Mouse (Mus musculus): ENCODE measurements around the gene Thtpa. TPM values are rescaled to one million over a fixed set of nuclear protein-coding genes. Genes with fewer than 3 reads are reported as not detected.
A peak's percentile ranks its signal among the peaks of the same experiment; 100 is the strongest.

Gene Thtpa
- polyA plus RNA-seq, 1 experiment from 2014 or later, result 22.7 TPM

DNA sequence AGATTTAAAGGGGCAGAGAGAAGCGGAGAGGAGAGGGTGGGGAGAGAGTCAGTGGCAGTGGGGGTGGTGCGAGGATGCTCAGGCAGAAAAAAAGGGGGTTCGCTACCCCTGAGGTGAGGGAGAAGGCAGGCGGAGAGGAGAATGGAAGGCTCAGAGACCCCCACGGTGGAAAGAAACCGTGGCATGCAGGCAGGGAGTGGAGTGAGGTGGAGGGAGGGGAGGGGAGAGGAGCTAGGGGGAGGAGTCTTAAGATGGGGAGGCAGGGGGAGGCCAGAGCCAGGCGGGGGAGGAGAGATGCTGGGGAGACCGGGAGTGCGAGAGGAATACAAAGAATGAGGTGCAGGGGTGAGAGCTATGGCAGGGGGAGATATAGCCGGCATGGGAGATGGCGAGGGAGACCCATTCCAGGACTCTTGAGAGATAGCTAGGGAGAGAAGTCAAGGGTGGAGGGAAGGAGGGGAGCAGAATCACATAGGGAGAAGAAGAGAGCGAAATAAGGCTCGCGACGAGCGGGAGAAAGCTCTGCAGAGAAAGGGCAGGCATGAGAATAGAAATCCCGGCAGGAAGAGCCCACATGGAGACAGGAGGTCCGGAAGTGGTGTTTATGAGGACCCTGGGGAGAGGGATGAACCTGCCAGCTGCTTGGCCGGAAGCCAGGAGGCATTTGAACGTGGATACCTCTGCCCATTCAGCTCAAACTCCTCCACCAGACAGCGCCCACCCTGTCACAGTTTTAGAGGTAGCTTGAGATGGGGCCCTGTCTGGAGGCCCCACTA, 22.0 kb downstream of the Thtpa start, which contains the start of gene Jph4:
Gene Jph4, minus strand, starts transcription at position 511 of the 776 bp plus-strand sequence.
- peak within 1 kb of the TSS; percentile 69 for H3K9ac ChIP-seq (ENCODE audit: low read length)
- 5% methylated on average over 21 of the region's 21 CpGs for WGBS
- H3K9me3 ChIP-seq (ENCODE audit: control insufficient read depth, low read length), result no peaks in the 10 kb centered on the region
- no peaks in the 10 kb centered on the region for H3K36me3 ChIP-seq (ENCODE audit: control insufficient read depth, insufficient read depth, low read length)
- H3K4me1 ChIP-seq (ENCODE audit: control insufficient read depth, insufficient read depth, low read length), result peaks cover 13% of the 10 kb centered on the region
- H3K4me3 ChIP-seq (ENCODE audit: low read depth, low read length), result peak within 1 kb of the TSS; percentile 60
- H3K27ac ChIP-seq (ENCODE audit: low read depth, low read length), result no peak within 1 kb of the TSS
- ATAC-seq (ENCODE audit: low FRiP score) (peak; percentile 14; the same call in 1 of the 2 replicates), DNase-seq (ENCODE audit: low spot score, missing footprints) (peak; percentile 93)
- peak within 1 kb of the TSS; percentile 100 for H3K4me2 ChIP-seq
- H3K27me3 ChIP-seq (ENCODE audit: control insufficient read depth, insufficient read depth, low read length), result peaks cover 34% of the 10 kb centered on the region

DNA sequence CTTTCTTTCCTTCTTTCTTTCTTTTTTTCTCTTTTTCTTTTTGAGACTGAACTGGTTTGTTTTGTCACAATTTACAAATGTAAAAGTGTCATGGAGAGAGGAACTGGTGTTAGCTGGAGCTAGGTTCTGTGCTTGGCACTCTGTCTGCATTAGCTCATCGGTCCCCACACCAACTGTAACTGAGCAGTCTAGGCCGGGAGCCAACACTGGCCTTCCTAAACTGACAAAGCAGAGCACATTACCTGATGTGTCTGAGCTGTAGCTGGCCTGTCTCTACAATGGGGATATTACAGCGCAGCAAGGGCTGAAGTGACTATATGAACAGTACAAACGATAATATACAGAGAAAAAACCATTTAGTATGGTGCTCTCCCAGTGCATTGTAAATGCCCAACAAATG, 24.3 kb downstream of the Thtpa start:
- WGBS, result 82% methylated on average over 4 of the region's 4 CpGs
- H3K36me3 ChIP-seq (ENCODE audit: control insufficient read depth, insufficient read depth, low read length), result no peaks in the 10 kb centered on the region
- peaks cover 27% of the 10 kb centered on the region for H3K27me3 ChIP-seq (ENCODE audit: control insufficient read depth, insufficient read depth, low read length)
- no peak overlapping the region for H3K4me2 ChIP-seq
- no peak overlapping the region for H3K27ac ChIP-seq (ENCODE audit: low read depth, low read length)
- peaks cover 12% of the 10 kb centered on the region for H3K4me1 ChIP-seq (ENCODE audit: control insufficient read depth, insufficient read depth, low read length)
- ATAC-seq (ENCODE audit: low FRiP score) (no peak), DNase-seq (ENCODE audit: low spot score, missing footprints) (no peak)
- no peak overlapping the region for H3K9ac ChIP-seq (ENCODE audit: low read length)
- H3K4me3 ChIP-seq (ENCODE audit: low read depth, low read length), result no peak overlapping the region
- H3K9me3 ChIP-seq (ENCODE audit: control insufficient read depth, low read length), result no peaks in the 10 kb centered on the region

DNA sequence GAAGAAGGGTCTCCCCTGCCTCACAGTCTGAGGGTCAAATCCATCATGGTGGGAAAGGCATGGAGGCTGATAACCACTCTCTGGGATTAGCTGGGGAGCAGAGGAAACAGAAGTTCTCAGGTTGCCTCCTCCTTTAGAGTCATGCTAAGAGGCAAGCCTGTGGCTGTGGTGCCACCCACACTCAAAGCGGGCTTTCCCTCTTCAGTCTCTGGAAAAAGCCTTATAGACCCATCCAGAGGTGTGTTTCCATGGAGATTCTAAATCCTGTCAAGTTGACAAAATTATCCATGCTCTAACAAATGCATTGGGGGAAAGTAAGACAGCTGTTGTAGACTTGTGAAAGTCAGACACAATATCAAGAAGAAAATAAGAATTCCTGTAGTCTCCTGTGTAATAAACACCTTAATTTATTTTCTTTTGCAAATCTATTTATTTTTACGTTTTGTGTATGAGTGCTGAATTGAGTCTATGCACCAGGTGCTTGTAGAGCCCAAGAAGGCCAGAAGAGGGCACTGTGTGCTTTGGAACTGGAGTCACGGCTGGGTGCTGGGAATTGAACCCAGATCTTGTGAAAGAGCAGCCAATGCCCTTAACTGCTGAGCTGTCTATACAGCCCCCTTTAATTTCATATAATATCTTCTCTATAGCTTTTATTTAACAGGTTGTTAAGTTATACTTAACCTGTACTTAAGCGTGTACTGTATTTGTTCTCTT, 25.0 kb downstream of the Thtpa start:
- Histone ChIP-seq H3K4me1 (ENCODE audit: control insufficient read depth, insufficient read depth, low read length) (peaks cover 9% of the 10 kb centered on the region), H3K9ac (ENCODE audit: low read length) (no peak overlapping the region), H3K9me3 (ENCODE audit: control insufficient read depth, low read length) (no peaks in the 10 kb centered on the region), H3K27me3 (ENCODE audit: control insufficient read depth, insufficient read depth, low read length) (peaks cover 20% of the 10 kb centered on the region), H3K4me2 (no peak overlapping the region), H3K36me3 (ENCODE audit: control insufficient read depth, insufficient read depth, low read length) (no peaks in the 10 kb centered on the region), H3K27ac (ENCODE audit: low read depth, low read length) (no peak overlapping the region), H3K4me3 (ENCODE audit: low read depth, low read length) (no peak overlapping the region)
- no peak for ATAC-seq (ENCODE audit: low FRiP score)
- 67% methylated on average over 4 of the region's 4 CpGs for WGBS
- DNase-seq (ENCODE audit: low spot score, missing footprints), result no peak

DNA sequence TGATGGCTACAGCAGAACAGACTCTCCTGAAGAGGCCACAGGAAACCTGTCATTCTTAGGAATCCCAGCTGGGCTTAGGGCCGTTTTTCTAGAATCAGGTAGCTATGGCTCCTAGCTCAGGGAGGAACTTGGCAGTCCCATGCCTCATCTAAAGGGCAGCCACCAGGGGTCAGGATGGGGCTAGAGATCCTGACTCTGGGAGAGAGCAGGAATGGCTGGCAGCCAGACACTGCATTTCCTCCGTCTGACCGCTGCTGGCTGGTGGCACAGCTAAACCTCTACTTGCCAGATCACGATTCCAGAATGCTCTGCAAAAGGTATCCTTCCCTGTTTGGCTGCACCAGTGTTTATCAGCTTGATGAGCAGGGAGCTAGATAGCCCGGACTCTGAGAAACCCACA, 27.4 kb downstream of the Thtpa start:
- no peaks in the 10 kb centered on the region for H3K9me3 ChIP-seq (ENCODE audit: control insufficient read depth, low read length)
- WGBS, result 9% methylated on average over 5 of the region's 5 CpGs
- H3K9ac ChIP-seq (ENCODE audit: low read length), result 0 out of 2 replicates have a peak overlapping the region, but pooled peaks have one; percentile 9
- no peak overlapping the region for H3K4me3 ChIP-seq (ENCODE audit: low read depth, low read length)
- H3K27ac ChIP-seq (ENCODE audit: low read depth, low read length), result no peak overlapping the region
- H3K4me2 ChIP-seq, result no peak overlapping the region
- no peaks in the 10 kb centered on the region for H3K36me3 ChIP-seq (ENCODE audit: control insufficient read depth, insufficient read depth, low read length)
- peak; percentile 95 for DNase-seq (ENCODE audit: low spot score, missing footprints)
- H3K4me1 ChIP-seq (ENCODE audit: control insufficient read depth, insufficient read depth, low read length), result no peaks in the 10 kb centered on the region; the same call in 1 of the 2 replicates
- peak; percentile 84 for ATAC-seq (ENCODE audit: low FRiP score)
- peaks cover 6% of the 10 kb centered on the region; the same call in 1 of the 2 replicates for H3K27me3 ChIP-seq (ENCODE audit: control insufficient read depth, insufficient read depth, low read length)

- Histone ChIP-seq H3K4me1 (ENCODE audit: control insufficient read depth, insufficient read depth, low read length) (no peaks in the 10 kb centered on the region; the same call in 1 of the 2 replicates), H3K4me2 (no peak overlapping the region), H3K36me3 (ENCODE audit: control insufficient read depth, insufficient read depth, low read length) (no peaks in the 10 kb centered on the region), H3K9me3 (ENCODE audit: control insufficient read depth, low read length) (no peaks in the 10 kb centered on the region), H3K27me3 (ENCODE audit: control insufficient read depth, insufficient read depth, low read length) (peaks cover 2% of the 10 kb centered on the region; the same call in 1 of the 2 replicates), H3K9ac (ENCODE audit: low read length) (0 out of 2 replicates have a peak overlapping the region, but pooled peaks have one; percentile 9), H3K4me3 (ENCODE audit: low read depth, low read length) (no peak overlapping the region), H3K27ac (ENCODE audit: low read depth, low read length) (no peak overlapping the region)
- no peak for ATAC-seq (ENCODE audit: low FRiP score)
- WGBS, result 59% methylated on average over 8 of the region's 8 CpGs
- DNase-seq (ENCODE audit: low spot score, missing footprints), result no peak
These were observed 27.8 kb downstream of the Thtpa start for GRCm38 (mm10) chr14:55122359-55122758.

- WGBS, result 86% methylated on average over 5 of the region's 5 CpGs
- Histone ChIP-seq H3K4me2 (no peak overlapping the region), H3K36me3 (ENCODE audit: control insufficient read depth, insufficient read depth, low read length) (no peaks in the 10 kb centered on the region), H3K4me1 (ENCODE audit: control insufficient read depth, insufficient read depth, low read length) (no peaks in the 10 kb centered on the region; the same call in 1 of the 2 replicates), H3K9ac (ENCODE audit: low read length) (no peak overlapping the region), H3K9me3 (ENCODE audit: control insufficient read depth, low read length) (no peaks in the 10 kb centered on the region), H3K4me3 (ENCODE audit: low read depth, low read length) (no peak overlapping the region), H3K27me3 (ENCODE audit: control insufficient read depth, insufficient read depth, low read length) (no peaks in the 10 kb centered on the region), H3K27ac (ENCODE audit: low read depth, low read length) (no peak overlapping the region)
- DNase-seq (ENCODE audit: low spot score, missing footprints) (no peak), ATAC-seq (ENCODE audit: low FRiP score) (no peak)
These were observed 31.1 kb downstream of the Thtpa start for GRCm38 (mm10) chr14:55125711-55126110.

GRCm38 (mm10) chr14:55126521-55126920, 31.9 kb downstream of the Thtpa start:
- no peaks in the 10 kb centered on the region for H3K36me3 ChIP-seq (ENCODE audit: control insufficient read depth, insufficient read depth, low read length)
- DNase-seq (ENCODE audit: low spot score, missing footprints) (no peak), ATAC-seq (ENCODE audit: low FRiP score) (no peak)

GRCm38 (mm10) chr14:55135676-55136075, 41.1 kb downstream of the Thtpa start:
- Histone ChIP-seq H3K36me3 (ENCODE audit: control insufficient read depth, insufficient read depth, low read length) (no peaks in the 10 kb centered on the region), H3K4me2 (no peak overlapping the region), H3K9ac (ENCODE audit: low read length) (no peak overlapping the region), H3K27me3 (ENCODE audit: control insufficient read depth, insufficient read depth, low read length) (no peaks in the 10 kb centered on the region), H3K27ac (ENCODE audit: low read depth, low read length) (no peak overlapping the region), H3K4me3 (ENCODE audit: low read depth, low read length) (no peak overlapping the region), H3K4me1 (ENCODE audit: control insufficient read depth, insufficient read depth, low read length) (no peaks in the 10 kb centered on the region), H3K9me3 (ENCODE audit: control insufficient read depth, low read length) (no peaks in the 10 kb centered on the region)
- ATAC-seq (ENCODE audit: low FRiP score) (no peak), DNase-seq (ENCODE audit: low spot score, missing footprints) (no peak)
- WGBS, result 72% methylated on average over 8 of the region's 8 CpGs

More at GRCm38 (mm10) chr14:55126521-55126920, 31.9 kb downstream of the Thtpa start:
- H3K9me3 ChIP-seq (ENCODE audit: control insufficient read depth, low read length), result no peaks in the 10 kb centered on the region
- H3K9ac ChIP-seq (ENCODE audit: low read length), result no peak overlapping the region
- 78% methylated on average over 7 of the region's 7 CpGs for WGBS
- no peak overlapping the region for H3K27ac ChIP-seq (ENCODE audit: low read depth, low read length)
- no peak overlapping the region for H3K4me3 ChIP-seq (ENCODE audit: low read depth, low read length)
- no peaks in the 10 kb centered on the region for H3K27me3 ChIP-seq (ENCODE audit: control insufficient read depth, insufficient read depth, low read length)
- no peak overlapping the region for H3K4me2 ChIP-seq
- H3K4me1 ChIP-seq (ENCODE audit: control insufficient read depth, insufficient read depth, low read length), result no peaks in the 10 kb centered on the region; the same call in 1 of the 2 replicates

DNA sequence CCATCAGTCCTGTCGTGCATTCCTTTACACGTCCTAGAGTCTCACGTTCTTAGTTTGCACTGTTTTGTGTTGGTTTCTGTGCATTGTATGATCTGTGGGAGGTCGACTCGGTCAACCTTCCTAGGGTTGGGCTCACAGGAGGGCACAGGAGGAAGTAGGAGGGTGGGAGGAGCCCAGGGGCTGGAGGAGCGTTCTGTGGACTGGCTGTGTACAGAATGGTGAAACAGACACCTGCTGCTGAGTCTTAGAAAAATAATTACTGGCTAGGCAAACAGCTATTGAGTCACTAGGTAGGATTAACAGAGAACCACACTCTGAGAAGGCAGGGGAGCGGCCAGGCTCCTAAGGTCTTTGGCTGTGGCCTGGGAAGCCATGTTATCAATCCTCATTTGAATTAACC, 44.7 kb downstream of the Thtpa start:
- H3K4me3 ChIP-seq (ENCODE audit: low read depth, low read length), result no peak overlapping the region
- no peaks in the 10 kb centered on the region for H3K9me3 ChIP-seq (ENCODE audit: control insufficient read depth, low read length)
- H3K36me3 ChIP-seq (ENCODE audit: control insufficient read depth, insufficient read depth, low read length), result no peaks in the 10 kb centered on the region
- H3K4me2 ChIP-seq, result no peak overlapping the region
- H3K9ac ChIP-seq (ENCODE audit: low read length), result no peak overlapping the region
- no peaks in the 10 kb centered on the region for H3K27me3 ChIP-seq (ENCODE audit: control insufficient read depth, insufficient read depth, low read length)
- DNase-seq (ENCODE audit: low spot score, missing footprints) (no peak), ATAC-seq (ENCODE audit: low FRiP score) (no peak)
- no peak overlapping the region for H3K27ac ChIP-seq (ENCODE audit: low read depth, low read length)
- H3K4me1 ChIP-seq (ENCODE audit: control insufficient read depth, insufficient read depth, low read length), result no peaks in the 10 kb centered on the region
- 50% methylated on average over 7 of the region's 7 CpGs for WGBS
